Mouse (Mus musculus) spleen, postnatal 10 days (tissue): ENCODE measurements at regions not wholly inside any gene's neighbourhood (a gene's known extent, or its start where the extent isn't known, plus 50 kb on each side); places are given as distances from the start of the nearest gene placed in this dataset.

Experiments used
- DNase-seq, 2 experiments: peaks; one replicate each; pipeline ENCODE4 v3.0.0; 2021 to 2022; ENCODE audit warnings: low spot score in 2 of 2

GRCm38 (mm10) chr12:55926276-55926973, 90.3 kb downstream of the Brms1l start:
- DNase-seq = no peak
